Mouse (Mus musculus) heart, postnatal 0 days (tissue): ENCODE results near the gene Tnnc1. TPM values are rescaled to one million over a fixed set of nuclear protein-coding genes. Genes with fewer than 3 reads are reported as not detected.

Experiments used
- ATAC-seq: fragments of 200-750 bp; cut with Nextera tagmentation; 2 replicates; pipeline ENCODE4 v1.8.0; 2017; ENCODE audit warnings: low read depth, moderate number of reproducible peaks, moderate library complexity; ENCODE audit not compliant: insufficient read depth
- DNase-seq: peaks from one replicate; pipeline ENCODE4 v3.0.0-alpha.2; 2016; ENCODE audit warnings: low spot score
- H3K27ac ChIP-seq: fragments of 300-500 bp; sonication (generic); 2 replicates; pipeline ENCODE4 v1.5.1; 2014; ENCODE audit warnings: low read depth, mild to moderate bottlenecking
- H3K27me3 ChIP-seq: fragments of 300-500 bp; sonication (generic); 2 replicates; pipeline ENCODE4 v1.6.1; 2014; ENCODE audit warnings: low read length, mixed read lengths; ENCODE audit not compliant: control insufficient read depth, insufficient read depth
- H3K36me3 ChIP-seq: fragments of 300-500 bp; sonication (generic); replicated peaks from 2 replicates; pipeline ENCODE4 v1.6.1; 2014; ENCODE audit warnings: low read length, mixed read lengths; ENCODE audit not compliant: control insufficient read depth, insufficient read depth
- H3K4me1 ChIP-seq: fragments of 300-500 bp; sonication (generic); 2 replicates; pipeline ENCODE4 v1.6.1; 2014; ENCODE audit warnings: antibody characterized with exemption; ENCODE audit not compliant: control insufficient read depth, insufficient read depth
- H3K4me2 ChIP-seq: fragments of 300-500 bp; sonication (generic); 2 replicates; pipeline ENCODE4 v1.6.1; 2014; ENCODE audit warnings: low read depth, mild to moderate bottlenecking, low read length, moderate library complexity
- H3K4me3 ChIP-seq: fragments of 300-500 bp; sonication (generic); 2 replicates; pipeline ENCODE4 v1.5.1; 2014; ENCODE audit warnings: low read depth, low read length
- H3K9ac ChIP-seq: fragments of 300-500 bp; sonication (generic); replicated peaks from 2 replicates; pipeline ENCODE4 v1.6.1; 2014; ENCODE audit warnings: low read depth, low read length, mixed read lengths
- H3K9me3 ChIP-seq: fragments of 300-500 bp; sonication (generic); replicated peaks from 2 replicates; pipeline ENCODE4 v1.6.1; 2016; ENCODE audit warnings: low read length; ENCODE audit not compliant: control insufficient read depth
- CTCF ChIP-seq: IDR thresholded peaks from 2 replicates; pipeline ENCODE4 v1.5.1; 2016; ENCODE audit warnings: antibody characterized with exemption, control low read depth, low read depth
- EP300 ChIP-seq: IDR thresholded peaks from 2 replicates; pipeline ENCODE4 v1.6.1; 2016; ENCODE audit warnings: antibody characterized with exemption, low read depth
- WGBS: fragments of 180-500 bp; shearing (Covaris S2); extraction: QIAGEN DNeasy Blood & Tissue Kit; methylation state at CpG from one replicate; pipeline ENCODE4 v1.1.7; 2014; 5-methylcytosine and 5-hydroxymethylcytosine counted together
- polyA plus RNA-seq: library from polyadenylated mRNA; unstranded; fragments of >200 nt; fragmentation: Nextera tagmentation; extraction: Ambion mirVana; gene quantifications from 2 replicates; pipeline ENCODE4 v1.2.1, GENCODE M21; 2015
- total RNA-seq: library from RNA; depleted of rRNA; stranded (reverse); fragments of >200 nt; gene quantifications from 2 replicates; pipeline ENCODE4 v1.2.3, GENCODE M21; 2014; ENCODE audit warnings: low replicate concordance

Tnnc1 gene
- total and polyA plus RNA-seq, 2 experiments from 2014 or later: 3,145 to 7,680 TPM

GRCm38 (mm10) chr14:31248396-31248795, 40.3 kb downstream of the Tnnc1 start:
- no peak overlapping the region for H3K27ac ChIP-seq
- H3K9me3 ChIP-seq: no peaks in the 10 kb centered on the region
- H3K9ac ChIP-seq: no peak overlapping the region
- ATAC-seq (no peak), DNase-seq (no peak)
- H3K27me3 ChIP-seq: no peaks in the 10 kb centered on the region
- peaks cover 4% of the 10 kb centered on the region; the same call in 1 of the 2 replicates for H3K36me3 ChIP-seq
- peaks cover 18% of the 10 kb centered on the region for H3K4me1 ChIP-seq
- H3K4me2 ChIP-seq: no peak overlapping the region
- 93% methylated on average over 6 of the region's 6 CpGs for WGBS
- no peak for TF ChIP-seq CTCF
- TF ChIP-seq EP300: no peak
- no peak overlapping the region for H3K4me3 ChIP-seq

GRCm38 (mm10) chr14:31250222-31251083, 42.3 kb downstream of the Tnnc1 start:
- TF ChIP-seq CTCF: 0 out of 2 replicates have a peak, but pooled peaks have one; percentile 2
- no peak; the same call in 1 of the 2 replicates for TF ChIP-seq EP300
- H3K4me1 ChIP-seq: peaks cover 18% of the 10 kb centered on the region
- ATAC-seq (peak; percentile 84), DNase-seq (no peak)
- H3K27ac ChIP-seq: peak overlapping the region; percentile 93
- peak overlapping the region; percentile 64 for H3K4me2 ChIP-seq
- H3K9me3 ChIP-seq: no peaks in the 10 kb centered on the region
- WGBS: 15% methylated on average over 38 of the region's 38 CpGs
- peak overlapping the region; percentile 98 for H3K4me3 ChIP-seq
- H3K27me3 ChIP-seq: no peaks in the 10 kb centered on the region
- peaks cover 24% of the 10 kb centered on the region for H3K36me3 ChIP-seq
- H3K9ac ChIP-seq: peak overlapping the region; percentile 99

- H3K9me3 ChIP-seq: no peaks in the 10 kb centered on the region
- peak within 1 kb of the TSS; percentile 93 for H3K27ac ChIP-seq
- H3K4me3 ChIP-seq: peak within 1 kb of the TSS; percentile 98
- H3K27me3 ChIP-seq: no peaks in the 10 kb centered on the region
- peak within 1 kb of the TSS; percentile 89 for H3K4me2 ChIP-seq
- WGBS: under 1% methylated on average over 73 of the region's 75 CpGs
- peak; percentile 94 for DNase-seq
- TF ChIP-seq CTCF: no peak
- TF ChIP-seq EP300: peak; percentile 76
- H3K4me1 ChIP-seq: peaks cover 14% of the 10 kb centered on the region
- peak; percentile 91 for ATAC-seq
- peak within 1 kb of the TSS; percentile 99 for H3K9ac ChIP-seq
- H3K36me3 ChIP-seq: peaks cover 31% of the 10 kb centered on the region
Observed at GRCm38 (mm10) chr14:31251084-31251604, 43.0 kb downstream of the Tnnc1 start, which contains the start of the genes Phf7 and Bap1. Phf7 (minus strand) TSS chr14:31251317. Bap1 (plus strand) TSS chr14:31251450.

- Histone ChIP-seq H3K4me3 (peak overlapping the region; percentile 98), H3K36me3 (peaks cover 36% of the 10 kb centered on the region), H3K9ac (peak overlapping the region; percentile 99), H3K27ac (peak overlapping the region; percentile 87), H3K4me1 (peaks cover 13% of the 10 kb centered on the region), H3K27me3 (no peaks in the 10 kb centered on the region), H3K9me3 (no peaks in the 10 kb centered on the region), H3K4me2 (peak overlapping the region; percentile 89)
- 1% methylated on average over 18 of the region's 18 CpGs for WGBS
- no peak for DNase-seq
- no peak; the same call in 1 of the 2 replicates for ATAC-seq
- TF ChIP-seq EP300: no peak
- no peak for TF ChIP-seq CTCF
Observed at GRCm38 (mm10) chr14:31251626-31252025, 43.5 kb downstream of the Tnnc1 start.

- no peaks in the 10 kb centered on the region for H3K9me3 ChIP-seq
- no peak for TF ChIP-seq EP300
- no peak; the same call in 1 of the 2 replicates for TF ChIP-seq CTCF
- H3K36me3 ChIP-seq: peaks cover 41% of the 10 kb centered on the region
- H3K4me1 ChIP-seq: peaks cover 13% of the 10 kb centered on the region
- peak overlapping the region; percentile 89 for H3K4me2 ChIP-seq
- ATAC-seq (no peak), DNase-seq (no peak)
- H3K27me3 ChIP-seq: no peaks in the 10 kb centered on the region
- WGBS: 83% methylated on average over 5 of the region's 5 CpGs
- peak overlapping the region; percentile 87 for H3K27ac ChIP-seq
- H3K9ac ChIP-seq: peak overlapping the region; percentile 99
- peak overlapping the region; percentile 98 for H3K4me3 ChIP-seq
Observed at GRCm38 (mm10) chr14:31252091-31252490, 44.0 kb downstream of the Tnnc1 start.
